Mouse (Mus musculus): ENCODE results near the gene Lhx4. TPM values are rescaled to one million over a fixed set of nuclear protein-coding genes. Genes with fewer than 3 reads are reported as not detected.

Gene Lhx4
- total RNA-seq, 1 experiment, result 0.13 TPM

DNA sequence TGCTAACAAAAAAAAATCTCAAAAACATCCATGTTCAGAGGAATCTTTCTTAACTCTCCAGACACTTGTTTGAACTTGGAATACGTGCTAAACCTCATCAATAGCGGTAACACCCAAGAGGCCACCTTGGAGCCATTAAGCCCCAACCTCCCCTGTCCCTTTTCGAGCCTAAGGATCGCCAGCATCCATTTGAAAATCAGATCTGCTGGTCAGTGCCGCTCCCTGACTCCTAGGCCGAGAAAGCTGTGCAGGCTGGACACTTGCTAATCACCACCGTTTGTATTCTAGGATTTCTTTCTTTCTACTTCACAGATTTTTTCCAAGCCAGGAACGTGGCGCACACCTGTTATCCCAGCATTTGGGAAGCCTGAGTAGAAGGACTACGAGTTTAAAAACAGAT is 23.7 kb downstream of the Lhx4 start:
- H3K9ac ChIP-seq (ENCODE audit: insufficient read depth, low read depth, low read length, poor library complexity, severe bottlenecking), result no peak overlapping the region
- H3K4me1 ChIP-seq (ENCODE audit: control insufficient read depth in 2 of 2, insufficient read depth in 2 of 2, low read length in 2 of 2, poor library complexity in 1 of 2), result peaks cover 0 to 2% of the 10 kb centered on the region in 2 experiments; a peak in 1 of 4 replicates
- TF ChIP-seq ZNF384 (IDR thresholded peaks at IDR 0.05; ENCODE audit: low read depth, low read length) (no peak), ZC3H11A (IDR thresholded peaks at IDR 0.05; ENCODE audit: borderline replicate concordance, low read depth, low read length) (no peak), HCFC1 (IDR thresholded peaks at IDR 0.05; ENCODE audit: borderline replicate concordance, insufficient read depth, low read length) (no peak), MAFK (IDR thresholded peaks at IDR 0.05; ENCODE audit: insufficient read depth, low read depth, low read length) (no peak), CHD2 (IDR thresholded peaks at IDR 0.05; ENCODE audit: low read depth, low read length) (no peak)
- no peak overlapping the region for H3K4me3 ChIP-seq (ENCODE audit: insufficient read depth in 1 of 2, low read depth in 1 of 2, low read length in 2 of 2, poor library complexity in 1 of 2, severe bottlenecking in 1 of 2)
- H3K27ac ChIP-seq (ENCODE audit: insufficient read depth, low read depth, low read length, poor library complexity, severe bottlenecking), result no peak overlapping the region
- no peaks in the 10 kb centered on the region for H3K36me3 ChIP-seq (ENCODE audit: control insufficient read depth, insufficient read depth, low read length, poor library complexity, severe bottlenecking)
- no peak for DNase-seq (ENCODE audit: low read depth, low spot score)
- in situ Hi-C loops (cut with MboI; ENCODE audit: low sequenced_read_pairs in 2 of 2, unreplicated experiment in 2 of 2), result loop anchor here (25.0 kb wide), 2 partner anchors 491 to 641 kb away; partner anchors contain the start of genes Ier5 (in 2 of the 2) and BC034090 (in 1 of the 2)
- no peaks in the 10 kb centered on the region for H3K9me3 ChIP-seq (ENCODE audit: control insufficient read depth, insufficient read depth, low read depth, low read length)

DNA sequence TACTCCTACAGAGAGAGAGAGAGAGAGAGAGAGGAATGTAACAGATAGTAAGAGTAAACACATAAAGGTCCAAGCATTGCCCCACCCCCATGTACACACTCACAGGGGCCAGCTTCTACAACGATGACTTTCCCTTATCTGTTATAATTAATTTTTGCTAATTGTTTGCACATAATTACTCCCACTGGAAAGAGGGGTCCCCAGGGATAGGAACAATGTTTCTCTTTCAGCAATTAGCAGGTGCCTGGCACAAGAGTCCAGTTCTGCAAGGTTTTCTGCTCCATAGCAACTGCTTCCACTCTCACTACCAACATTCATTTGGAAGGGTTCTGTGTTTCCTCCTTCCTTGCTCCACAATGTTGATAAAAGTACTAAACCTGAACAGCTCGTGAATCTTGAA is 25.6 kb downstream of the Lhx4 start:
- DNase-seq (ENCODE audit: low read depth, low spot score), result no peak
- H3K4me1 ChIP-seq (ENCODE audit: control insufficient read depth in 2 of 2, insufficient read depth in 2 of 2, low read length in 2 of 2, poor library complexity in 1 of 2), result peaks cover 0 to 2% of the 10 kb centered on the region in 2 experiments; a peak in 1 of 4 replicates
- no peak overlapping the region for H3K4me3 ChIP-seq (ENCODE audit: insufficient read depth in 1 of 2, low read depth in 1 of 2, low read length in 2 of 2, poor library complexity in 1 of 2, severe bottlenecking in 1 of 2)
- in situ Hi-C loops (cut with MboI; ENCODE audit: low sequenced_read_pairs in 2 of 2, unreplicated experiment in 2 of 2), result loop anchor here (25.0 kb wide), 2 partner anchors 489 to 639 kb away; partner anchors contain the start of genes Ier5 (in 2 of the 2) and BC034090 (in 1 of the 2)
- H3K9me3 ChIP-seq (ENCODE audit: control insufficient read depth, insufficient read depth, low read depth, low read length), result no peaks in the 10 kb centered on the region
- H3K27ac ChIP-seq (ENCODE audit: insufficient read depth, low read depth, low read length, poor library complexity, severe bottlenecking), result no peak overlapping the region
- no peaks in the 10 kb centered on the region for H3K36me3 ChIP-seq (ENCODE audit: control insufficient read depth, insufficient read depth, low read length, poor library complexity, severe bottlenecking)
- TF ChIP-seq ZNF384 (IDR thresholded peaks at IDR 0.05; ENCODE audit: low read depth, low read length) (no peak), MAFK (IDR thresholded peaks at IDR 0.05; ENCODE audit: insufficient read depth, low read depth, low read length) (no peak), CHD2 (IDR thresholded peaks at IDR 0.05; ENCODE audit: low read depth, low read length) (no peak), ZC3H11A (IDR thresholded peaks at IDR 0.05; ENCODE audit: borderline replicate concordance, low read depth, low read length) (no peak), HCFC1 (IDR thresholded peaks at IDR 0.05; ENCODE audit: borderline replicate concordance, insufficient read depth, low read length) (no peak)
- no peak overlapping the region for H3K9ac ChIP-seq (ENCODE audit: insufficient read depth, low read depth, low read length, poor library complexity, severe bottlenecking)

DNA sequence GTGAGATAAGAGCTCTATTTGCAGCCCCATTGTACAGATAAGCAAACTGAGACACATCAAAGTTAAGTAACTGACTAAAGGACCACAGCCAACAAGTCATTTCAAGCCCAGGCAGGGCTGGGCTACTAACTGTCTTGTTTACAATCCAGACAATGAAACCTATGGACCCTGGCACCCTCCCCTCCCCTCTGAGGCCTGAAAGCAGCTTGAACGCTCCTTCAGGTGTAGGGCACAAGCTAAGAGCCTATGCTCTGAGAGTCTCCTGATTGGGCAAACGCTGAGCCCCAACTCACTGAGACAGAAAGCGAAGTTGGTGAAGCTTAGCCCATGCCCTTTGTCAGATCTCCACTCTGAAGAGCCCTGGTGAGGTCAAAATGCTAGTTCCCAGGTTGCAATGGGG is 27.2 kb downstream of the Lhx4 start:
- H3K36me3 ChIP-seq (ENCODE audit: control insufficient read depth, insufficient read depth, low read length, poor library complexity, severe bottlenecking), result no peaks in the 10 kb centered on the region
- no peak overlapping the region for H3K27ac ChIP-seq (ENCODE audit: insufficient read depth, low read depth, low read length, poor library complexity, severe bottlenecking)
- in situ Hi-C loops (cut with MboI; ENCODE audit: low sequenced_read_pairs in 2 of 2, unreplicated experiment in 2 of 2), result no loop called here
- DNase-seq (ENCODE audit: low read depth, low spot score), result no peak
- no peak overlapping the region for H3K9ac ChIP-seq (ENCODE audit: insufficient read depth, low read depth, low read length, poor library complexity, severe bottlenecking)
- H3K4me3 ChIP-seq (ENCODE audit: insufficient read depth in 1 of 2, low read depth in 1 of 2, low read length in 2 of 2, poor library complexity in 1 of 2, severe bottlenecking in 1 of 2), result no peak overlapping the region
- H3K4me1 ChIP-seq (ENCODE audit: control insufficient read depth in 2 of 2, insufficient read depth in 2 of 2, low read length in 2 of 2, poor library complexity in 1 of 2), result 0 out of 4 replicates have a peak, but pooled peaks cover 0 to under 1% of the 10 kb centered on the region in 2 experiments
- TF ChIP-seq ZC3H11A (IDR thresholded peaks at IDR 0.05; ENCODE audit: borderline replicate concordance, low read depth, low read length), result no peak
- no peak for TF ChIP-seq HCFC1 (IDR thresholded peaks at IDR 0.05; ENCODE audit: borderline replicate concordance, insufficient read depth, low read length)
- TF ChIP-seq CHD2 (IDR thresholded peaks at IDR 0.05; ENCODE audit: low read depth, low read length), result no peak
- no peak for TF ChIP-seq MAFK (IDR thresholded peaks at IDR 0.05; ENCODE audit: insufficient read depth, low read depth, low read length)
- H3K9me3 ChIP-seq (ENCODE audit: control insufficient read depth, insufficient read depth, low read depth, low read length), result no peaks in the 10 kb centered on the region

DNA sequence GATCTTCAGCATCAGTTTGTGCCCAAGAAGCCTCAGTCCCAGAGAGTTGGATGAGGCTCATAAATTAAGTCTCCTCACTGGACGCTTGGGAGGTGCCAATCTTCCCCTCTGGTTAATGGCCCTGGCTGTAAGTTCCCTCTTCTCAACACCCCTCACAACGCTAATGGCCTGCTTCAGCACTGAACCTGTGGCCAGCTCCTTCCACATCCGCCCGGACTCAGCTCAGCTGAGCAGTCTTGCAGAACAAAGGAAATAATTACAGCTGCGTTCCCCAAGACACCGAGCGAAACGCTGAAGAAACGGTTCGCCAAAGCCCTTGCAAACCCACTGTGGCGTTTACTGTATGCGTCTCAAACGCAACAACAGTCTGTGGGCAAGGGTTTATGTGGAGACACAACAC is 29.3 kb downstream of the Lhx4 start:
- TF ChIP-seq CHD2 (IDR thresholded peaks at IDR 0.05; ENCODE audit: low read depth, low read length) (no peak), ZC3H11A (IDR thresholded peaks at IDR 0.05; ENCODE audit: borderline replicate concordance, low read depth, low read length) (no peak), MAFK (IDR thresholded peaks at IDR 0.05; ENCODE audit: insufficient read depth, low read depth, low read length) (no peak), HCFC1 (IDR thresholded peaks at IDR 0.05; ENCODE audit: borderline replicate concordance, insufficient read depth, low read length) (no peak), ZNF384 (IDR thresholded peaks at IDR 0.05; ENCODE audit: low read depth, low read length) (no peak)
- Histone ChIP-seq H3K9ac (ENCODE audit: insufficient read depth, low read depth, low read length, poor library complexity, severe bottlenecking) (no peak overlapping the region), H3K4me1 (ENCODE audit: control insufficient read depth in 2 of 2, insufficient read depth in 2 of 2, low read length in 2 of 2, poor library complexity in 1 of 2) (no peaks in the 10 kb centered on the region), H3K9me3 (ENCODE audit: control insufficient read depth, insufficient read depth, low read depth, low read length) (no peaks in the 10 kb centered on the region), H3K27ac (ENCODE audit: insufficient read depth, low read depth, low read length, poor library complexity, severe bottlenecking) (no peak overlapping the region), H3K36me3 (ENCODE audit: control insufficient read depth, insufficient read depth, low read length, poor library complexity, severe bottlenecking) (no peaks in the 10 kb centered on the region), H3K4me3 (ENCODE audit: insufficient read depth in 1 of 2, low read depth in 1 of 2, low read length in 2 of 2, poor library complexity in 1 of 2, severe bottlenecking in 1 of 2) (no peak overlapping the region)
- DNase-seq (ENCODE audit: low read depth, low spot score), result no peak
- in situ Hi-C loops (cut with MboI; ENCODE audit: low sequenced_read_pairs in 2 of 2, unreplicated experiment in 2 of 2), result no loop called here

DNA sequence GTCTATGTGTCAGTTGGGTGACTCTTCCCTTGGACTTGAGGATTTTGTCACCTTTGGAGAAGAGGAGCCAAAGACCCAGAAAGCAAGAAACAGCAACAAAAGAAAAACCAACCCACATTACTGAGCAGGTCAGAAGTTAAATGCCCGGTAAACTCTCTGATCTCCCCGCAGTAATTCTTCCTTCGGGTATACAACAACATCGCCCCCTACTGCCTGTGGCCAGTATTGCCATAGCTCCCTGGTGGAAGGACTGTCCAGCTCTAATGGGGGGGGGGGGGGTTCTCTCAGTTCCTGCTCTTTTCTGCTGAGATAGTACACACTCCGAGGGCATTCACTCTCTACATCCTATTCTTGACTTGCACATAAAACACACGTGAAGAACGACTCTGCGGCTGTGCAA is 30.0 kb downstream of the Lhx4 start:
- TF ChIP-seq MAFK (IDR thresholded peaks at IDR 0.05; ENCODE audit: insufficient read depth, low read depth, low read length), result no peak
- no peak for TF ChIP-seq CHD2 (IDR thresholded peaks at IDR 0.05; ENCODE audit: low read depth, low read length)
- TF ChIP-seq HCFC1 (IDR thresholded peaks at IDR 0.05; ENCODE audit: borderline replicate concordance, insufficient read depth, low read length), result no peak
- TF ChIP-seq ZNF384 (IDR thresholded peaks at IDR 0.05; ENCODE audit: low read depth, low read length), result no peak
- TF ChIP-seq ZC3H11A (IDR thresholded peaks at IDR 0.05; ENCODE audit: borderline replicate concordance, low read depth, low read length), result no peak
- Histone ChIP-seq H3K36me3 (ENCODE audit: control insufficient read depth, insufficient read depth, low read length, poor library complexity, severe bottlenecking) (no peaks in the 10 kb centered on the region), H3K9me3 (ENCODE audit: control insufficient read depth, insufficient read depth, low read depth, low read length) (no peaks in the 10 kb centered on the region), H3K4me1 (ENCODE audit: control insufficient read depth in 2 of 2, insufficient read depth in 2 of 2, low read length in 2 of 2, poor library complexity in 1 of 2) (no peaks in the 10 kb centered on the region), H3K27ac (ENCODE audit: insufficient read depth, low read depth, low read length, poor library complexity, severe bottlenecking) (no peak overlapping the region), H3K4me3 (ENCODE audit: insufficient read depth in 1 of 2, low read depth in 1 of 2, low read length in 2 of 2, poor library complexity in 1 of 2, severe bottlenecking in 1 of 2) (no peak overlapping the region), H3K9ac (ENCODE audit: insufficient read depth, low read depth, low read length, poor library complexity, severe bottlenecking) (no peak overlapping the region)
- no peak for DNase-seq (ENCODE audit: low read depth, low spot score)
- in situ Hi-C loops (cut with MboI; ENCODE audit: low sequenced_read_pairs in 2 of 2, unreplicated experiment in 2 of 2), result no loop called here
